Mouse (Mus musculus): ENCODE data around the gene Tmem87a. TPM values are rescaled to one million over a fixed set of nuclear protein-coding genes. Genes with fewer than 3 reads are reported as not detected.

Gene Tmem87a
- polyA plus RNA-seq, 1 experiment from 2014 or later = 11.1 TPM

DNA sequence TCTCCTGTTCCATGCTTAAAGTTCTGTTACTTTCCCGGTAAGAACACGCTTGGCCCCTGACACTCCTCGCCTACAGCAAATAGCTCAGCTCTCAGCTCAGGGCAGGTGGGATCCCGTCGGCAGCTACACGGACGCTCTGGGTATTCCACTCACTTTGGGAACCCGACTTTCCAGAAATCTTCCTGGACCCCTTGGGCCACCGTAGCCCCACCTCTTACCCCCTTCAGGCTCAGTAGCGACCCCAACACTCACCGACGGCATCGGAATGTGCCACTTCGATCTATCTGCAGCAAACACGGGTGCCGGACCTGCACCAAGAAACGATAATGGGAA, 294 bp downstream of the Tmem87a start, which contains the start of gene Ganc:
Ganc (plus strand) TSS at position 244 of the 333 bp plus-strand sequence.
- peak within 1 kb of the TSS; percentile 79 for H3K4me3 ChIP-seq
- H3K27ac ChIP-seq = peak within 1 kb of the TSS; percentile 97
- peak within 1 kb of the TSS; percentile 76 for H3K4me2 ChIP-seq
- under 1% methylated on average over 17 of the region's 17 CpGs for WGBS
- peak; percentile 70; the same call in 1 of the 2 replicates for ATAC-seq (ENCODE audit: insufficient number of reproducible peaks, low FRiP score, low TSS enrichment, low read depth)
- peaks cover 12% of the 10 kb centered on the region for H3K4me1 ChIP-seq
- no peaks in the 10 kb centered on the region for H3K27me3 ChIP-seq
- H3K9ac ChIP-seq = peak within 1 kb of the TSS; percentile 82
- H3K9me3 ChIP-seq = no peaks in the 10 kb centered on the region
- no peaks in the 10 kb centered on the region; the same call in 1 of the 2 replicates for H3K36me3 ChIP-seq

- WGBS = 38% methylated on average over 3 of the region's 3 CpGs
- H3K9me3 ChIP-seq = no peaks in the 10 kb centered on the region
- no peaks in the 10 kb centered on the region; the same call in 1 of the 2 replicates for H3K36me3 ChIP-seq
- peak overlapping the region; percentile 79 for H3K4me3 ChIP-seq
- H3K4me2 ChIP-seq = peak overlapping the region; percentile 76
- no peaks in the 10 kb centered on the region for H3K27me3 ChIP-seq
- no peak for ATAC-seq (ENCODE audit: insufficient number of reproducible peaks, low FRiP score, low TSS enrichment, low read depth)
- H3K27ac ChIP-seq = no peak overlapping the region
- H3K4me1 ChIP-seq = peaks cover 12% of the 10 kb centered on the region
- H3K9ac ChIP-seq = no peak overlapping the region
Observed at GRCm38 (mm10) chr2:120402813-120403212, 1.1 kb downstream of the Tmem87a start.

DNA sequence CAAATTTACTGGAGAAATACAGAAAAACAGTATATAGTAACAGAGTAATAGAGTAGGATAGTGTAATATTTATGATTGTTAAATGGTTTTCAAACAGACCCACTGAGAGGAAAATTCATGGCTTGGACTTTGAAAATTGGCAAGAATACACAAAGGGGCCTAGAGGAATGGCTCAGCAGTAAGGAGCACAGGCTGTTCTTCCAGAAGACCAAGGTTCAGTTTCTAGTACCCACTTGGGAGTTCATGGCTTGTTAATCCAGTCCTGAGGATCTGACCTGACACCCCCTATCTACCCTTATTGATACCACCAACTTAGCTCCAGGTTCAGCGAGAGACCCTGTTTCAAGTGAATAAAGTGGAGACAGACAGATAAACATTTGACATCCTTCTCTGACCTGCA, 6.0 kb downstream of the Tmem87a start:
- no peak for ATAC-seq (ENCODE audit: insufficient number of reproducible peaks, low FRiP score, low TSS enrichment, low read depth)
- peaks cover 32% of the 10 kb centered on the region for H3K36me3 ChIP-seq
- H3K4me2 ChIP-seq = no peak overlapping the region
- no peak overlapping the region for H3K27ac ChIP-seq
- peaks cover 4% of the 10 kb centered on the region; the same call in 1 of the 2 replicates for H3K4me1 ChIP-seq
- WGBS = 97% methylated on average over 1 of the region's 1 CpGs
- no peak overlapping the region for H3K4me3 ChIP-seq
- H3K27me3 ChIP-seq = no peaks in the 10 kb centered on the region
- no peak overlapping the region for H3K9ac ChIP-seq
- H3K9me3 ChIP-seq = no peaks in the 10 kb centered on the region

DNA sequence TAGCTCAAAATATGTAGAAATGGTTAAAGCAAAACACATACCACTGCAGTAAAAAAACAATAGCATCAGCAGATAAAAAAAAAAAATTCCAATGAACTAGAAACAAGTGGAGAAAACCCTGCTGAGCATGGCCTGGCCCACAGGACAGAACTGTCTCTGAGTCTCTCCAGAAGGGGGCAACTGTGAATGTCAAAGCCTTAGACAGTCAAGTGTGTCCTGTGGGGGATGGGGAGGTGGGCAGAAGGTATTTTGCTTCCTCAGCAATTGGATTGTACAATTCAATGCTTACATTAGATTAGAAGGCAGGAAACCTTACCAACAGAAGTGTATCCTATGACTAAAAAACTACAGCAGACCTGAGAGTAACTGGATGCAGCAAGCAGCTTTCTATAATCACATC, 11.5 kb downstream of the Tmem87a start:
- no peaks in the 10 kb centered on the region for H3K4me1 ChIP-seq
- no peak for ATAC-seq (ENCODE audit: insufficient number of reproducible peaks, low FRiP score, low TSS enrichment, low read depth)
- H3K27ac ChIP-seq = no peak overlapping the region
- no peak overlapping the region for H3K9ac ChIP-seq
- no peak overlapping the region for H3K4me2 ChIP-seq
- peaks cover 64% of the 10 kb centered on the region for H3K36me3 ChIP-seq
- no peaks in the 10 kb centered on the region for H3K27me3 ChIP-seq
- H3K4me3 ChIP-seq = no peak overlapping the region
- H3K9me3 ChIP-seq = no peaks in the 10 kb centered on the region

DNA sequence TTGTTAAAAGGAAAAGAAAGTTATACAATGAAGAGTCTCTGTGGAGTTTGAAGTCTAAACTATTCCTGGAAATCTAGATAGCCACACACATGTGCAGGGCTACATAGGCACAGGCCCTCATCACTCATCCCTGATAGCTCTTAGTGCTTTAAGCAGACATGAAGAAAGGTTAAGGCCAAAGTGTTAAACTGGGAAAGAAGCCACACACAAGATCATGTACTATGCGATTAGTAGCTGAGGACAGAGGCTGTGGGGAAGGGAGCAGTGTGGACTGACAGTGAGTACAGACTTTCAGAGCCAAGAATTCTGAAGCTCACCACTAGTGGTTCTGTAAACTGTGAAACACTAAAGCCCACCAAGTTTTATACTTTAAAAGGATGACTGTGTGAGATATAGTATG, 13.0 kb downstream of the Tmem87a start:
- peaks cover 54% of the 10 kb centered on the region for H3K36me3 ChIP-seq
- no peaks in the 10 kb centered on the region for H3K27me3 ChIP-seq
- no peak for ATAC-seq (ENCODE audit: insufficient number of reproducible peaks, low FRiP score, low TSS enrichment, low read depth)
- no peaks in the 10 kb centered on the region for H3K4me1 ChIP-seq
- no peak overlapping the region for H3K4me2 ChIP-seq
- no peak overlapping the region for H3K27ac ChIP-seq
- no peaks in the 10 kb centered on the region for H3K9me3 ChIP-seq
- no peak overlapping the region for H3K4me3 ChIP-seq
- H3K9ac ChIP-seq = no peak overlapping the region
- 88% methylated on average over 1 of the region's 1 CpGs for WGBS

GRCm38 (mm10) chr2:120389376-120389775, 14.5 kb downstream of the Tmem87a start:
- no peak overlapping the region for H3K27ac ChIP-seq
- 78% methylated on average over 3 of the region's 3 CpGs for WGBS
- no peak overlapping the region for H3K4me3 ChIP-seq
- no peak for ATAC-seq (ENCODE audit: insufficient number of reproducible peaks, low FRiP score, low TSS enrichment, low read depth)
- H3K9me3 ChIP-seq = no peaks in the 10 kb centered on the region
- H3K4me1 ChIP-seq = no peaks in the 10 kb centered on the region
- peaks cover 52% of the 10 kb centered on the region for H3K36me3 ChIP-seq
- no peak overlapping the region for H3K4me2 ChIP-seq
- no peaks in the 10 kb centered on the region for H3K27me3 ChIP-seq
- H3K9ac ChIP-seq = no peak overlapping the region

GRCm38 (mm10) chr2:120387291-120387690, 16.6 kb downstream of the Tmem87a start:
- no peak overlapping the region for H3K4me2 ChIP-seq
- no peaks in the 10 kb centered on the region for H3K4me1 ChIP-seq
- no peak for ATAC-seq (ENCODE audit: insufficient number of reproducible peaks, low FRiP score, low TSS enrichment, low read depth)
- WGBS = 79% methylated on average over 1 of the region's 1 CpGs
- peaks cover 48% of the 10 kb centered on the region for H3K36me3 ChIP-seq
- no peaks in the 10 kb centered on the region for H3K27me3 ChIP-seq
- no peaks in the 10 kb centered on the region for H3K9me3 ChIP-seq
- no peak overlapping the region for H3K27ac ChIP-seq
- no peak overlapping the region for H3K4me3 ChIP-seq
- H3K9ac ChIP-seq = no peak overlapping the region

- Histone ChIP-seq H3K27me3 (no peaks in the 10 kb centered on the region), H3K9me3 (no peaks in the 10 kb centered on the region), H3K27ac (no peak overlapping the region), H3K36me3 (peaks cover 53% of the 10 kb centered on the region), H3K4me3 (no peak overlapping the region), H3K9ac (no peak overlapping the region), H3K4me2 (no peak overlapping the region), H3K4me1 (no peaks in the 10 kb centered on the region)
- ATAC-seq (ENCODE audit: insufficient number of reproducible peaks, low FRiP score, low TSS enrichment, low read depth) = no peak
- WGBS = 89% methylated on average over 1 of the region's 1 CpGs
Observed at GRCm38 (mm10) chr2:120386264-120386663, 17.6 kb downstream of the Tmem87a start.

GRCm38 (mm10) chr2:120373858-120374257, 30.1 kb downstream of the Tmem87a start:
- Histone ChIP-seq H3K4me3 (no peak overlapping the region), H3K27ac (no peak overlapping the region), H3K27me3 (no peaks in the 10 kb centered on the region), H3K9ac (no peak overlapping the region), H3K36me3 (peaks cover 71% of the 10 kb centered on the region), H3K4me1 (no peaks in the 10 kb centered on the region), H3K9me3 (no peaks in the 10 kb centered on the region), H3K4me2 (no peak overlapping the region)
- 90% methylated on average over 4 of the region's 4 CpGs for WGBS
- no peak for ATAC-seq (ENCODE audit: insufficient number of reproducible peaks, low FRiP score, low TSS enrichment, low read depth)

DNA sequence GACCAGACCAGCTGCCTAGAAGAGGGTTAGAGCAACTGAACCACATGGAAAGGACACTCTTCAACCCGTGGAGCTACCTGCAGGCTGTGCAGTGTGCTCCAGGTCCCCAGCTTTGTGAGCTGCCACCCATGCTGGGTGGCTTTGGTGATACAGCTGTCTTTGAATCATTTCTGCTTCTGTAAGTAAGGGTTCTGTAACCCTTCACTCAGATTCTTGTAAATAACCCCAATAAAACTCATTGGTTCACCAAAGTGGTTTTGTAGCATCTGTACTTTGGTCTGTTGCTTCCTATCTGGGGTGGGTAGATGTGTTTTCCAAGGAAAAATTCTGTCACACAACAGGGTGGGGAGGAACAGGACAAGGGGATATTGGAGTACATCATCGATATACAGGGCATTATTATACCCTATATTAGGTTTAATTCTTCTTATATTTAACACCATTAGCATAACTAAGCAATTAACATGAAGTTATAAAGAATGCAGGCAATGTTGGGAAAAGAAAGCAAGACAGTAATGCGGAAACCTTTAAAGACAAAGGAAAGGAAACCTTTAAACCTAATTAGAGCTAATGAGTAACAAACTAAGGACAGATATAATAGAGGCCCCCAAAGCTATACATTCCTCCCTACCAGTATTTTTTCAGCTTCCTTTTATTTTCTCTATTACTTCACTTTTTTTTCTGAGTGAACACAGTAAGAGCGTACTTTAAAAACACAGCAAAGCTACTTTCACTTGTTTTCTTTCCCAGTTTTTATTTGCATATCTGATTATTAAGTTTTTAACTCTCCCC, 36.3 kb downstream of the Tmem87a start:
- Histone ChIP-seq H3K4me1 (no peaks in the 10 kb centered on the region), H3K27me3 (no peaks in the 10 kb centered on the region), H3K9ac (no peak overlapping the region), H3K9me3 (no peaks in the 10 kb centered on the region), H3K4me2 (no peak overlapping the region), H3K36me3 (peaks cover 74% of the 10 kb centered on the region), H3K27ac (no peak overlapping the region), H3K4me3 (no peak overlapping the region)
- no peak for ATAC-seq (ENCODE audit: insufficient number of reproducible peaks, low FRiP score, low TSS enrichment, low read depth)
- 92% methylated on average over 4 of the region's 4 CpGs for WGBS

- H3K27ac ChIP-seq = no peak overlapping the region
- no peaks in the 10 kb centered on the region for H3K4me1 ChIP-seq
- no peak for ATAC-seq (ENCODE audit: insufficient number of reproducible peaks, low FRiP score, low TSS enrichment, low read depth)
- 87% methylated on average over 3 of the region's 3 CpGs for WGBS
- H3K4me2 ChIP-seq = no peak overlapping the region
- H3K27me3 ChIP-seq = no peaks in the 10 kb centered on the region
- H3K36me3 ChIP-seq = peaks cover 76% of the 10 kb centered on the region
- H3K9me3 ChIP-seq = no peaks in the 10 kb centered on the region
- no peak overlapping the region for H3K4me3 ChIP-seq
- H3K9ac ChIP-seq = no peak overlapping the region
Observed at GRCm38 (mm10) chr2:120366501-120366900, 37.4 kb downstream of the Tmem87a start.

DNA sequence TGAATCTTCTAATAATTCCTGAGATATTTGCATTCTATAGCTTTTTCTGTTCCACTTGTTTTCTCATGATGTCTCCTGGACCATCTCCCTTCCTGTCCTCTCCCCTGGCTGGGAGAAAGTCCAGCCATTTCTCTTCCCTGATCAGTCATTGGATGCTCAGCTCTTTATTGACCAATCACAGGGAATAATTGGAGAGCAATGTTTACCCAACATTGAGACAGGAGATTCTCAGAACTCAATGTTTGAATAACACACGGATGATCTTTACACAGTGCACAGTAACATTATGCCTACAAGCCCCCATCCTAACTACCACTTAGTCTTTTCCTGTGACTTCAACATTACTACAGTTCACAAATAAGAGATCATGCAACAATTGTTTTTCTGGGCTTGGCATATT, 43.5 kb downstream of the Tmem87a start:
- no peaks in the 10 kb centered on the region for H3K9me3 ChIP-seq
- no peaks in the 10 kb centered on the region for H3K27me3 ChIP-seq
- H3K4me2 ChIP-seq = no peak overlapping the region
- no peak for ATAC-seq (ENCODE audit: insufficient number of reproducible peaks, low FRiP score, low TSS enrichment, low read depth)
- H3K4me1 ChIP-seq = no peaks in the 10 kb centered on the region
- no peak overlapping the region for H3K27ac ChIP-seq
- 92% methylated on average over 1 of the region's 1 CpGs for WGBS
- H3K9ac ChIP-seq = no peak overlapping the region
- no peak overlapping the region for H3K4me3 ChIP-seq
- peaks cover 68% of the 10 kb centered on the region for H3K36me3 ChIP-seq

All from limb, embryonic 15.5 days (tissue).